Mouse (Mus musculus): ENCODE measurements around the gene Dtnb. TPM values are rescaled to one million over a fixed set of nuclear protein-coding genes. Genes with fewer than 3 reads are reported as not detected.
A peak's percentile ranks its signal among the peaks of the same experiment; 100 is the strongest.

Gene Dtnb
- total RNA-seq, 2 experiments from 2014 or later = 11.3 to 15.0 TPM

GRCm38 (mm10) chr12:3572581-3573397, 608 bp downstream of the Dtnb start:
- peak; percentile 67 for DNase-seq

- no peak for DNase-seq
Observed at GRCm38 (mm10) chr12:3573410-3573809, 1.2 kb downstream of the Dtnb start.

GRCm38 (mm10) chr12:3574670-3575069, 2.5 kb downstream of the Dtnb start:
- DNase-seq = no peak

- no peak for DNase-seq
Observed at GRCm38 (mm10) chr12:3579958-3580530, 7.9 kb downstream of the Dtnb start.

- DNase-seq = no peak
Observed at GRCm38 (mm10) chr12:3582604-3583003, 10.4 kb downstream of the Dtnb start.

GRCm38 (mm10) chr12:3585525-3585924, 13.3 kb downstream of the Dtnb start:
- DNase-seq = no peak

- DNase-seq = no peak
Observed at GRCm38 (mm10) chr12:3587010-3587409, 14.8 kb downstream of the Dtnb start.

- DNase-seq = no peak
Observed at GRCm38 (mm10) chr12:3590039-3590438, 17.9 kb downstream of the Dtnb start.

- no peak for DNase-seq
Observed at GRCm38 (mm10) chr12:3591595-3591994, 19.4 kb downstream of the Dtnb start.

GRCm38 (mm10) chr12:3602786-3603185, 30.6 kb downstream of the Dtnb start:
- DNase-seq = no peak

- no peak for DNase-seq
Observed at GRCm38 (mm10) chr12:3606202-3606601, 34.0 kb downstream of the Dtnb start.

- DNase-seq = peak; percentile 8
Observed at GRCm38 (mm10) chr12:3609747-3610146, 37.6 kb downstream of the Dtnb start.

- DNase-seq = no peak
Observed at GRCm38 (mm10) chr12:3611871-3612270, 39.7 kb downstream of the Dtnb start.

- no peak for DNase-seq
Observed at GRCm38 (mm10) chr12:3615041-3615440, 42.9 kb downstream of the Dtnb start.

- DNase-seq = no peak
Observed at GRCm38 (mm10) chr12:3618144-3619020, 46.2 kb downstream of the Dtnb start.

GRCm38 (mm10) chr12:3619021-3619367, 46.8 kb downstream of the Dtnb start:
- no peak for DNase-seq

- no peak for DNase-seq
Observed at GRCm38 (mm10) chr12:3626880-3627279, 54.7 kb downstream of the Dtnb start.

- DNase-seq = peak; percentile 25
Observed at GRCm38 (mm10) chr12:3641931-3642330, 69.8 kb downstream of the Dtnb start.

GRCm38 (mm10) chr12:3656799-3657198, 84.6 kb downstream of the Dtnb start:
- no peak for DNase-seq

GRCm38 (mm10) chr12:3657234-3657633, 85.1 kb downstream of the Dtnb start:
- no peak for DNase-seq

GRCm38 (mm10) chr12:3657786-3658185, 85.6 kb downstream of the Dtnb start:
- no peak for DNase-seq

- DNase-seq = no peak
Observed at GRCm38 (mm10) chr12:3659554-3660311, 87.6 kb downstream of the Dtnb start.

Data from heart, postnatal 4 days (tissue).